Mouse (Mus musculus) MEL (cell line): ENCODE data around the gene Lrrc74b. TPM values are rescaled to one million over a fixed set of nuclear protein-coding genes. Genes with fewer than 3 reads are reported as not detected.
A peak's percentile ranks its signal among the peaks of the same experiment; 100 is the strongest.

Experiments used
- DNase-seq: peaks from one replicate; pipeline ENCODE4 v3.0.0; 2011; ENCODE audit warnings: low read depth, low spot score
- H3K27ac ChIP-seq: 2 replicates; pipeline ENCODE4 v1.5.1; 2012; ENCODE audit warnings: low read depth, mild to moderate bottlenecking, control low read depth, low read length, moderate library complexity; ENCODE audit not compliant: control insufficient read depth
- H3K27me3 ChIP-seq, 2 experiments: fragments of 150-350 bp in 1 of 2; sonication (generic) in 1 of 2; 2 replicates each; pipeline ENCODE4 v1.6.1; 2012; ENCODE audit warnings: low read length in 2 of 2, mild to moderate bottlenecking in 2 of 2, improper control_type of control experiment in 1 of 2, moderate library complexity in 1 of 2; ENCODE audit not compliant: insufficient read depth in 2 of 2, control insufficient read depth in 1 of 2
- H3K36me3 ChIP-seq, 2 experiments: 2 replicates each; pipeline ENCODE4 v1.6.1; 2012 to 2014; ENCODE audit warnings: low read length in 2 of 2, improper control_type of control experiment in 1 of 2, inconsistent platforms in 1 of 2, mild to moderate bottlenecking in 1 of 2; ENCODE audit not compliant: insufficient read depth in 2 of 2, control insufficient read depth in 1 of 2
- H3K4me1 ChIP-seq, 2 experiments: fragments of 150-350 bp in 1 of 2; sonication (generic) in 1 of 2; 2 replicates each; pipeline ENCODE4 v1.6.1; 2012; ENCODE audit warnings: low read length in 2 of 2, improper control_type of control experiment in 1 of 2, mild to moderate bottlenecking in 1 of 2; ENCODE audit not compliant: insufficient read depth in 2 of 2, control insufficient read depth in 1 of 2
- H3K4me3 ChIP-seq, 2 experiments: fragments of 150-350 bp in 1 of 2; sonication (generic) in 1 of 2; 2 replicates each; pipeline ENCODE4 v1.5.1; 2012; ENCODE audit warnings: low read depth in 2 of 2, low read length in 2 of 2, mild to moderate bottlenecking in 2 of 2, moderate library complexity in 2 of 2, control low read depth in 1 of 2, improper control_type of control experiment in 1 of 2; ENCODE audit not compliant: control insufficient read depth in 1 of 2, insufficient read depth in 1 of 2
- H3K79me2 ChIP-seq: 2 replicates; pipeline ENCODE4 v1.6.1; 2012; ENCODE audit warnings: mild to moderate bottlenecking, low read length, moderate library complexity; ENCODE audit not compliant: control insufficient read depth, poor library complexity, insufficient read depth
- H3K9ac ChIP-seq: 2 replicates; pipeline ENCODE4 v1.6.1; 2012; ENCODE audit warnings: low read depth, mild to moderate bottlenecking, control low read depth, low read length, moderate library complexity; ENCODE audit not compliant: control insufficient read depth, poor library complexity, severe bottlenecking
- H3K9me3 ChIP-seq: fragments of 150-350 bp; sonication (generic); replicated peaks from 2 replicates; pipeline ENCODE4 v1.6.1; 2012; ENCODE audit warnings: mild to moderate bottlenecking, low read length, improper control_type of control experiment, moderate library complexity; ENCODE audit not compliant: insufficient read depth
- BHLHE40 ChIP-seq: IDR thresholded peaks from 2 replicates; pipeline ENCODE4 v1.6.1; 2012; ENCODE audit warnings: low read depth, mild to moderate bottlenecking, inconsistent platforms, low read length, improper control_type of control experiment, borderline replicate concordance
- CTCF ChIP-seq, 3 experiments: IDR thresholded peaks in 2 of 3; conservative IDR thresholded peaks in 1 of 3; 2 replicates each; pipeline ENCODE4 v1.5.1; 2011 to 2012; ENCODE audit warnings: low read length in 3 of 3, low read depth in 2 of 3, mild to moderate bottlenecking in 2 of 3, improper control_type of control experiment in 1 of 3, inconsistent platforms in 1 of 3, mixed read lengths in 1 of 3, moderate library complexity in 1 of 3; ENCODE audit not compliant: control insufficient read depth in 1 of 3, insufficient read depth in 1 of 3, poor library complexity in 1 of 3, severe bottlenecking in 1 of 3
- E2F4 ChIP-seq: IDR thresholded peaks from 2 replicates; pipeline ENCODE4 v1.6.1; 2011; ENCODE audit warnings: low read depth, low read length, improper control_type of control experiment, borderline replicate concordance
- ELF1 ChIP-seq: IDR thresholded peaks from 2 replicates; pipeline ENCODE4 v1.6.1; 2014; ENCODE audit warnings: low read depth, mild to moderate bottlenecking, inconsistent platforms, low read length, improper control_type of control experiment, moderate library complexity
- EP300 ChIP-seq, 2 experiments: IDR thresholded peaks; 2 replicates each; pipeline ENCODE4 v1.6.1; 2011; ENCODE audit warnings: improper control_type of control experiment in 2 of 2, low read length in 2 of 2, low read depth in 1 of 2, mild to moderate bottlenecking in 1 of 2
- GABPA ChIP-seq: IDR thresholded peaks from 2 replicates; pipeline ENCODE4 v1.6.1; 2012; ENCODE audit warnings: low read depth, mild to moderate bottlenecking, inconsistent platforms, low read length, improper control_type of control experiment, moderate library complexity
- HCFC1 ChIP-seq: IDR thresholded peaks from 2 replicates; pipeline ENCODE4 v1.6.1; 2012; ENCODE audit warnings: low read depth, mild to moderate bottlenecking, inconsistent platforms, low read length, improper control_type of control experiment, moderate library complexity
- JUND ChIP-seq: IDR thresholded peaks from 2 replicates; pipeline ENCODE4 v1.6.1; 2011; ENCODE audit warnings: low read depth, mild to moderate bottlenecking, improper control_type of control experiment, low read length
- KAT2A ChIP-seq: conservative IDR thresholded peaks from 2 replicates; pipeline ENCODE4 v1.6.1; 2012; ENCODE audit warnings: low read depth, low read length, improper control_type of control experiment, inconsistent platforms
- MAFK ChIP-seq: IDR thresholded peaks from 2 replicates; pipeline ENCODE4 v1.6.1; 2011; ENCODE audit warnings: low read depth, mild to moderate bottlenecking, low read length, improper control_type of control experiment, borderline replicate concordance
- MEF2A ChIP-seq: IDR thresholded peaks from 2 replicates; pipeline ENCODE4 v1.6.1; 2014; ENCODE audit warnings: low read depth, mild to moderate bottlenecking, inconsistent platforms, low read length, improper control_type of control experiment; ENCODE audit not compliant: poor library complexity, insufficient replicate concordance, severe bottlenecking; ENCODE audit errors: extremely low read depth
- MYC ChIP-seq: IDR thresholded peaks from 2 replicates; pipeline ENCODE4 v1.6.1; 2011; ENCODE audit warnings: low read depth, mild to moderate bottlenecking, low read length, improper control_type of control experiment, moderate library complexity
- NELFE ChIP-seq: IDR thresholded peaks from 2 replicates; pipeline ENCODE4 v1.6.1; 2011; ENCODE audit warnings: low read depth, low read length, improper control_type of control experiment
- NRF1 ChIP-seq: IDR thresholded peaks from 2 replicates; pipeline ENCODE4 v1.6.1; 2014; ENCODE audit warnings: low read depth, mild to moderate bottlenecking, inconsistent platforms, low read length, improper control_type of control experiment, moderate library complexity; ENCODE audit not compliant: poor library complexity, insufficient read depth, severe bottlenecking
- POLR2AphosphoS2 ChIP-seq: IDR thresholded peaks from 2 replicates; pipeline ENCODE4 v1.6.1; 2011; ENCODE audit warnings: low read length, improper control_type of control experiment
- POLR2AphosphoS5 ChIP-seq: IDR thresholded peaks from 2 replicates; pipeline ENCODE4 v1.6.1; 2012; ENCODE audit warnings: low read depth, borderline replicate concordance, mild to moderate bottlenecking, inconsistent platforms, low read length, moderate library complexity, mixed read lengths
- RAD21 ChIP-seq: IDR thresholded peaks from 2 replicates; pipeline ENCODE4 v1.6.1; 2011; ENCODE audit warnings: mild to moderate bottlenecking, low read depth, low read length, improper control_type of control experiment
- TCF12 ChIP-seq: IDR thresholded peaks from 2 replicates; pipeline ENCODE4 v1.6.1; 2014; ENCODE audit warnings: low read depth, mild to moderate bottlenecking, inconsistent platforms, low read length, improper control_type of control experiment, moderate library complexity
- UBTF ChIP-seq: IDR thresholded peaks from 2 replicates; pipeline ENCODE4 v1.6.1; 2012; ENCODE audit warnings: low read depth, mild to moderate bottlenecking, inconsistent platforms, low read length, improper control_type of control experiment, moderate library complexity, borderline replicate concordance; ENCODE audit not compliant: insufficient read depth
- ZC3H11A ChIP-seq: IDR thresholded peaks from 2 replicates; pipeline ENCODE4 v1.6.1; 2012; ENCODE audit warnings: low read depth, mild to moderate bottlenecking, inconsistent platforms, low read length, improper control_type of control experiment
- ZKSCAN1 ChIP-seq: IDR thresholded peaks from 2 replicates; pipeline ENCODE4 v1.6.1; 2012; ENCODE audit warnings: low read depth, mild to moderate bottlenecking, inconsistent platforms, low read length, improper control_type of control experiment, moderate library complexity
- polyA plus RNA-seq, 2 experiments: library from polyadenylated mRNA; stranded (reverse) in 1 of 2; unstranded in 1 of 2; fragments of >175 nt in 1 of 2; fragments of >200 nt in 1 of 2; gene quantifications; 2 replicates each; pipeline versions ENCODE4 v1.2.1 to v1.2.4; 2012; ENCODE audit warnings: low replicate concordance in 2 of 2, low read depth in 1 of 2; ENCODE audit not compliant: insufficient read length in 2 of 2, insufficient read depth in 1 of 2, missing spikeins in 1 of 2
- total RNA-seq: library from RNA; depleted of rRNA; stranded (reverse); fragments of 300-350 nt; gene quantifications from 2 replicates; pipeline ENCODE4 v1.2.3, GENCODE M21; 2012

Lrrc74b gene
- total and polyA plus RNA-seq, 3 experiments = 0.10 to 0.12 TPM; not detected in 1

- no peak overlapping the region for H3K9ac ChIP-seq
- no peaks in the 10 kb centered on the region for H3K4me1 ChIP-seq
- no peaks in the 10 kb centered on the region for H3K9me3 ChIP-seq
- H3K27me3 ChIP-seq = peaks cover 2 to 8% of the 10 kb centered on the region in 2 experiments
- TF ChIP-seq ELF1 = no peak
- no peaks in the 10 kb centered on the region for H3K36me3 ChIP-seq
- no peak overlapping the region for H3K27ac ChIP-seq
- DNase-seq = no peak
- H3K79me2 ChIP-seq = no peaks in the 10 kb centered on the region
- no peak overlapping the region for H3K4me3 ChIP-seq
These were observed 58.4 kb downstream of the Lrrc74b start for GRCm38 (mm10) chr16:17502681-17503080.

DNA sequence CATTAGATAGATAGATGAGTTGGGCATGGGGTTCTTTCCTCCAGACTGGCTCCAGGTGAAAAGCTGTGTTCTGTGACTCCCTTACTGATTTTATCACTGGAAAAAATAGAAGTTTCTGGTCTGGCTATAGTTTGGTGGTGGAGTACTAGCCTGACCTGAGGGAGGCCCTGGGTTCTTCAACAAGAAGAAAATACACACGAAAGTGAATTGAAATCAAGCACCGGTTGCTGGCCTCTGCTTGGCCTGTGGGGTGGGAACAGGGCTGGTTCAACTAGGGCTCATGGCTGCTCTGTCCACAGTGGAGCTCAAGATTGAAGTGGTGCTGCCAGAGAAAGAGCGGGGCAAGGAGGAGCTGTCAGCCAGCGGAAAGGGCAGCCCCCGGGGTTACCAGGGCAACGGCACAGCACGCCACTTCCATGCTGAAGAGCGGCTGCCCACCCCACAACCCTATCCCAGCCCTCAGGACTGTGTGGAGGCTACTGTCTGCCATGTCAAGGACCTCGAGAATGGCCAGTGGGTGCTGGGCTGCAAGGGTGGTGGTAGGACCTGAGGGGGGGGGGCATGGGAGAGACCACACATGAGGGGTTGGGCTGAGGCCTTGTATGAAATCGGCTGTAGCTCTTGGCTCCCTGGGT is 61.7 kb downstream of the Lrrc74b start:
- peaks cover 2 to 4% of the 10 kb centered on the region in 2 experiments; a peak in 3 of 4 replicates for H3K27me3 ChIP-seq
- H3K4me1 ChIP-seq = no peaks in the 10 kb centered on the region
- no peak overlapping the region for H3K27ac ChIP-seq
- H3K4me3 ChIP-seq = no peak overlapping the region
- H3K9me3 ChIP-seq = no peaks in the 10 kb centered on the region
- no peak for DNase-seq
- H3K79me2 ChIP-seq = no peaks in the 10 kb centered on the region
- no peaks in the 10 kb centered on the region for H3K36me3 ChIP-seq
- TF ChIP-seq JUND = no peak
- TF ChIP-seq MAFK = no peak
- no peak for TF ChIP-seq TCF12
- TF ChIP-seq CTCF (IDR thresholded peaks at IDR 0.05 in 2 of 3, conservative IDR thresholded peaks at IDR 0.05 in 1 of 3; ENCODE audit: control insufficient read depth in 1 of 3, insufficient read depth in 1 of 3, low read depth in 2 of 3, low read length in 3 of 3, poor library complexity in 1 of 3, severe bottlenecking in 1 of 3) = no peak
- TF ChIP-seq EP300 (IDR thresholded peaks at IDR 0.05; ENCODE audit: low read depth in 1 of 2, low read length in 2 of 2) = no peak
- TF ChIP-seq, all 39 proteins: peak for 0
- no peak overlapping the region for H3K9ac ChIP-seq

DNA sequence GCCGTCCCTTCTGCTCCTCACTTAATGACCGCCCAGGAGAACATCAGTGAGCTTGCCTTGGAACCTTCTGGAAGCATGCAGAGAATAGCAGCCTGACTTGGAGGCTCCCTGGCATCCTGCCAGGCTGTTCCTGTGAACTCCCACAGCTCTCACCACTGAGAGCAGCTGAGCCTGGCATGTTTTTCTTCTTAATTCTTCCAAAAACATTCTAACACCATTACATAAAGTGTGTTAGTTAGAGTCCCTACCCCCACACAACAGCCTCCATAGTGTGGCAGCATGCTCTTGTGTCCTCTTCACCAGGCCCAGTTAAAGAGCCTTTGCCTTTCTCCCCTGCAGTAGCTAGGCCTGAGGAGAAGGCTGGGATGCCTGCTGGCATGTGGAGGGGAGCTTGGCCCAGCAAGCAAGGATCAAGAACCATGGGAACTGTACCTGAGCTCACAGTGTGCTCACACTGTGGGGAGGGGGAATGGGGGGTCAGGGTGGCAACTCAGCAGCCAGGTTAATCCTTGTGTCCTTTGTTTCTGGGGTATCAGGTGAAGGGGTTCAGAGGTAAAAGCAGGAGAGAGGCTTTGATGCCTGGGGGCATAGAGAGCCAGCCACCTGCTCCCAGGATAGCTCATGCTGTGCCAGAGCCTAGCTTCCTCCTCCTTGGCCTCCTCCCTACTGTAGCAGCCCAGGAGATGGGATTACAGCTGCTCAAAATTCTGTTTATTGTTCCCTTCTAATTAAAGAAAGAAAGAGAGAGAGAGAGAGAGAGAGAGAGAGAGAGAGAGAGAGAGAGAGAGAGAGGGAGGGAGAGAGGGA is 64.3 kb downstream of the Lrrc74b start:
- peak; percentile 51 for DNase-seq
- TF ChIP-seq E2F4 (no peak), CTCF (IDR thresholded peaks at IDR 0.05 in 2 of 3, conservative IDR thresholded peaks at IDR 0.05 in 1 of 3; ENCODE audit: control insufficient read depth in 1 of 3, insufficient read depth in 1 of 3, low read depth in 2 of 3, low read length in 3 of 3, poor library complexity in 1 of 3, severe bottlenecking in 1 of 3) (no peak), UBTF (no peak), RAD21 (no peak), ELF1 (no peak), KAT2A (no peak), POLR2AphosphoS2 (no peak), NELFE (no peak), NRF1 (no peak), MYC (no peak), GABPA (no peak), POLR2AphosphoS5 (no peak), ZKSCAN1 (no peak), HCFC1 (no peak), MEF2A (no peak), TCF12 (no peak), EP300 (IDR thresholded peaks at IDR 0.05; ENCODE audit: low read depth in 1 of 2, low read length in 2 of 2) (no peak), BHLHE40 (no peak), ZC3H11A (no peak)

More for the DNA sequence above, 64.3 kb downstream of the Lrrc74b start:
- Histone ChIP-seq H3K4me1 (peaks cover 5 to 7% of the 10 kb centered on the region in 2 experiments; a peak in 3 of 4 replicates), H3K9me3 (no peaks in the 10 kb centered on the region), H3K79me2 (no peaks in the 10 kb centered on the region), H3K27me3 (peaks cover 2% of the 10 kb centered on the region in 2 experiments; a peak in 3 of 4 replicates), H3K4me3 (no peak overlapping the region), H3K9ac (no peak overlapping the region), H3K36me3 (no peaks in the 10 kb centered on the region), H3K27ac (no peak overlapping the region)
